Comparison of ENCODE assay signal across 1 mouse cellular context in the genomic region with DNA sequence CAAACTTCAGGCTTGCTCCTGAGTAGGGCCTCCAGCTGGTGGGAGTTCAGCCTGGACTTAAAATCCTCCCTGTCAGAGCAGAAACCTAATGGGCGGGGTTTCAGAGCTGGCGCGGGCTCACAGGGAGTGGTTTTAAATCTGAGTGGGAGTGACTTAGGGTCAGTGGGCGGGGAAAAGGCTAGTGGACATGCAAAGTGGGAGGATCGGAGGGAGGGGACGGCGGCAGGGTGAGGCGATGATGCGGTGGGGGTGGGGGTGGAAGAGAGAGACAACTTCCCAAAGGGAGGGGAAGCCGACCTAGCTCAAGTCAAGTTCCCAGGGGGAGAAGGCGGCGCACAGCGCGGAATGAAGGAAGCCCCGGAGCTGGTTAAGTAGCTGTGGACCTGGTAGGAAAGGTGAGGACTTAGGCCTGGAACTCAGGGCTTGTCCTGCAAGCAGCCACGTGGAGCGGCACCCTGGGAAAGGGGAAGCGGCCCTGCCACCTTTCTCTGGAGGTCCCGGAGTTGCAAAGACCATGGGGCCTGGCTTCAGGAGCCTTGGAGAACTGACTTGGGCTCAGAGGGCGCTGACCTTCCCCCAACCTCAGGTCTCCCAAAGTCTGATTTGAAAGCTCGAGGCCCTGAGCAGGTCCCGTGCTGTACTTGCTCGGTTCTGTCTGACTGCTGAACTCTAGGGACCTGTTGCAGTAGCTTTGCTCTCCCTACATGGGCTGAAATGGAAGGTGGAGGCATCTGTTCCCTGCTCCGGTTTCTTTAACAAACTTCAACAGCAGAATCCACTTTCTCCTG.
A peak's percentile ranks its signal among the peaks of the same experiment; 100 is the strongest.
TF ChIP-seq lines count a peak whose summit lies in the region.

A gene (plus strand): TSS at position 238 of the 788 bp plus-strand sequence.

TF ChIP-seq in MEL, 35 proteins besides CTCF, POLR2A, EP300 and RAD21 (continued from another document):
- TF ChIP-seq ZMIZ1 (IDR thresholded peaks at IDR 0.05; ENCODE audit: low read depth, low read length) = peak; percentile 34; the same call in 1 of the 2 replicates
- no peak for TF ChIP-seq USF1 (IDR thresholded peaks at IDR 0.05; ENCODE audit: low read depth, low read length)
- no peak for TF ChIP-seq KAT2A (conservative IDR thresholded peaks at IDR 0.05; ENCODE audit: low read depth, low read length)
- TF ChIP-seq BHLHE40 (IDR thresholded peaks at IDR 0.05; ENCODE audit: borderline replicate concordance, low read depth, low read length) = 0 out of 2 replicates have a peak, but pooled peaks have one; percentile 3
- peak; percentile 28; the same call in 1 of the 2 replicates for TF ChIP-seq ETS1 (IDR thresholded peaks at IDR 0.05; ENCODE audit: low read depth, low read length)
- no peak for TF ChIP-seq GABPA (IDR thresholded peaks at IDR 0.05; ENCODE audit: low read depth, low read length)
- TF ChIP-seq MYC (IDR thresholded peaks at IDR 0.05; ENCODE audit: low read depth, low read length) = peak; percentile 93
- TF ChIP-seq RCOR1 (IDR thresholded peaks at IDR 0.05; ENCODE audit: low read depth, low read length) = no peak
- no peak for TF ChIP-seq UBTF (IDR thresholded peaks at IDR 0.05; ENCODE audit: borderline replicate concordance, insufficient read depth, low read depth, low read length)
- no peak for TF ChIP-seq MAFK (IDR thresholded peaks at IDR 0.05; ENCODE audit: borderline replicate concordance, low read depth, low read length)
- no peak for TF ChIP-seq CHD1 (IDR thresholded peaks at IDR 0.05; ENCODE audit: low read depth, low read length)
- TF ChIP-seq MYB (IDR thresholded peaks at IDR 0.05; ENCODE audit: low read depth, low read length) = no peak
- TF ChIP-seq MAZ (IDR thresholded peaks at IDR 0.05; ENCODE audit: low read depth, low read length) = peak; percentile 77
- TF ChIP-seq ZKSCAN1 (IDR thresholded peaks at IDR 0.05; ENCODE audit: low read depth, low read length) = no peak
- TF ChIP-seq ZNF384 (IDR thresholded peaks at IDR 0.05; ENCODE audit: low read depth, low read length) = no peak
- no peak for TF ChIP-seq MEF2A (IDR thresholded peaks at IDR 0.05; ENCODE audit: extremely low read depth, insufficient replicate concordance, low read depth, low read length, poor library complexity, severe bottlenecking)
- TF ChIP-seq MXI1 (IDR thresholded peaks at IDR 0.05; ENCODE audit: low read depth, low read length) = peak; percentile 96
- TF ChIP-seq HCFC1 (IDR thresholded peaks at IDR 0.05; ENCODE audit: low read depth, low read length) = peak; percentile 30; the same call in 1 of the 2 replicates
- TF ChIP-seq POLR2AphosphoS2 (IDR thresholded peaks at IDR 0.05; ENCODE audit: low read length) = 0 out of 2 replicates have a peak, but pooled peaks have one; percentile 38
- no peak for TF ChIP-seq TAL1 (IDR thresholded peaks at IDR 0.05; ENCODE audit: low read length)
TF ChIP-seq in MEL: peak in this region for 15.
